Mouse (Mus musculus) leukemia stem cell, adult 10-12 weeks (primary cell): ENCODE measurements around the gene Ibsp. TPM values are rescaled to one million over a fixed set of nuclear protein-coding genes. Genes with fewer than 3 reads are reported as not detected.

Experiments used
- polyA plus RNA-seq: library from polyadenylated mRNA; stranded (reverse); fragments of >175 nt; gene quantifications from 2 replicates; pipeline ENCODE4 v1.2.3, GENCODE M21; 2012; ENCODE audit warnings: low replicate concordance

Ibsp gene
- not detected in 2 replicates for polyA plus RNA-seq

DNA sequence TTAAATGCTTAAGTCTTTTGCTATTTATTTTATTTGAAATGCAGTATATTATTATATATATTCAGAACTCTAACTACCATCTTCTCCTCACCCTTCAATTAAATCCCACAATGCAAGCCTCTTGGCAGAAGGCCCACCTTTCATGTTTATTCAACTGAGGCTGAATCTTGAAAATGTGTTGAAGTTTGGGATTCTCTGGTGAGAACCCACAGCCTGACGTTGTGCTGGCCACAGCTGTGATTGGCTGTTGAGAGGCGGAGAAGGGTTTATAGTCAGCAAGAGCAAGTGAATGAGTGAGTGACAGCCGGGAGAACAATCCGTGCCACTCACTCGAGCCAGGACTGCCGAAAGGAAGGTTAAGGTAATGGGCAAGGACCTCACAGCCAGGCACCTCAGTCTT lies at the start of gene Ibsp:
Ibsp (plus strand) TSS at position 178 of the 400 bp plus-strand sequence.

DNA sequence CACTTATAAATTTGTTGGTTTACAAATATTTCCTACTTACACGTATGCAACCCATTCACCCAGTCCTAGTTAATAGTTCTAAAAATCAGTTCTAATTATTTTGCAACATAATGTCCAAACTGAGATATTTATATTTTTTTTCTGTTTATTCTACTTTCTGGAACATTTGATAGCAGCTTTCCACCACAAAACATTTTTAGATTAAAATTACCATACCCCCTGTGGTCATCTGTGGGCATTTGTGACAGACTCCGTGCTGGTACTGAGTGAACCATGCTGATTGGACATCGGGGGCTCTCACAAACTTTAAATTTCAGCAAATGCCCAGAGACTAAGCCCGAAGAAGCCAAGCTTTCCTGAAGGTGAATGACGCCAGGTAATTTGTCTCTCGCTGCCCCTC lies 26.1 kb downstream of the Ibsp start, which contains the start of gene Mepe:
Mepe (plus strand) TSS at position 301 of the 400 bp plus-strand sequence.

Other genes with a start within 250 kb of the Ibsp start
- not detected in 2 replicates for gene Gm17660, start 221.6 kb upstream of the Ibsp start, polyA plus RNA-seq
- gene Sparcl1, start 185.4 kb upstream of the Ibsp start, polyA plus RNA-seq = 0.54 TPM in 1 of 2 replicates, not detected in the other
- gene Dspp, start 128.5 kb upstream of the Ibsp start, polyA plus RNA-seq = not detected in 2 replicates
- not detected in 2 replicates for gene Dmp1, start 96.6 kb upstream of the Ibsp start, polyA plus RNA-seq
- gene Mepe, start 26.2 kb downstream of the Ibsp start, polyA plus RNA-seq = not detected in 2 replicates
- gene Spp1, start 135.9 kb downstream of the Ibsp start, polyA plus RNA-seq = not detected in 2 replicates
- 0.49 and 1.0 TPM in 2 replicates for gene Pkd2, start 160.3 kb downstream of the Ibsp start, polyA plus RNA-seq
- gene BC005561, start 209.2 kb downstream of the Ibsp start, polyA plus RNA-seq = 0.63 and 1.0 TPM in 2 replicates